In genomic region chr5:28324457-28324856, GRCm38 (mm10) we compare ENCODE assay signal across 21 mouse cellular contexts. TPM values are rescaled to one million over a fixed set of nuclear protein-coding genes. Genes with fewer than 3 reads are reported as not detected.
A peak's percentile ranks its signal among the peaks of the same experiment; 100 is the strongest.
DNase-seq lines count a peak whose midpoint lies in the region; ATAC-seq and TF ChIP-seq lines count a peak whose summit lies in the region.
"Had no signal": no experiment of that assay in that cellular context is flagged by ENCODE, and none has a peak within 500 bp of the region (broad histone marks: within the 10 kb centered on the region; RNA-seq: fewer than 3 reads in every experiment).

No protein-coding gene starts in this region.

- 43% methylated on average over 1 of the region's 1 CpGs for WGBS in heart, embryonic 12.5 days
- WGBS in heart, embryonic 10.5 days, result 44% methylated on average over 1 of the region's 1 CpGs
- WGBS in kidney, postnatal 0 days, result 57% methylated on average over 1 of the region's 1 CpGs

- peak; percentile 61; the same call in 1 of the 2 replicates for ATAC-seq in heart, embryonic 12.5 days (ENCODE audit: insufficient number of reproducible peaks, low FRiP score)
- ATAC-seq in kidney, postnatal 0 days (replicated peaks; ENCODE audit: low FRiP score, low read depth), result 0 out of 2 replicates have a peak, but pooled peaks have one; percentile 25
- ATAC-seq: forebrain, embryonic 14.5 days; forebrain, postnatal 0 days had no signal

- peaks cover 31% of the 10 kb centered on the region for H3K4me1 ChIP-seq in heart, embryonic 12.5 days (replicated peaks)
- peaks cover 25% of the 10 kb centered on the region; the same call in 1 of the 2 replicates for H3K4me1 ChIP-seq in heart, embryonic 10.5 days
- peaks cover 4% of the 10 kb centered on the region; the same call in 1 of the 2 replicates for H3K4me1 ChIP-seq in kidney, postnatal 0 days (replicated peaks; ENCODE audit: insufficient read depth, low read length)

- no peak for DNase-seq in heart, embryonic 10.5 days (ENCODE audit: low spot score)
- no peak for DNase-seq in kidney, postnatal 0 days (ENCODE audit: low spot score)
- DNase-seq in kidney, adult 11 months, result no peak
- DNase-seq in ES-CJ7 (ENCODE audit: low read depth, low spot score) (peak; percentile 22), ZHBTc4 (ENCODE audit: low read depth, low spot score) (peak; percentile 28)
- no peak for DNase-seq in frontal cortex, postnatal 25 days (ENCODE audit: low spot score in 2 of 2)
- no peak for DNase-seq in left cerebral cortex, adult 11 months (ENCODE audit: low spot score)
- DNase-seq: adrenal gland, postnatal 10 days; adrenal gland, postnatal 36 days; cerebellum, adult 18-20 months; cerebellum, adult 9-10 months; cerebellum, postnatal 14 days; forebrain, postnatal 0 days; gastrocnemius, postnatal 25 days; heart, adult 18-20 months had no signal

- H3K9ac ChIP-seq in heart, embryonic 12.5 days, result no peak overlapping the region
- no peak overlapping the region for H3K9ac ChIP-seq in kidney, postnatal 0 days (ENCODE audit: low read depth, low read length)
- H3K9ac ChIP-seq: forebrain, postnatal 0 days; hindbrain, embryonic 12.5 days; hindbrain, embryonic 15.5 days had no signal

- H3K9me3 ChIP-seq in heart, embryonic 12.5 days (replicated peaks), result no peaks in the 10 kb centered on the region
- H3K9me3 ChIP-seq in heart, embryonic 10.5 days, result no peaks in the 10 kb centered on the region
- no peaks in the 10 kb centered on the region for H3K9me3 ChIP-seq in kidney, postnatal 0 days (replicated peaks; ENCODE audit: low read length)
- H3K9me3 ChIP-seq: forebrain, embryonic 10.5 days; G1E; hindbrain, embryonic 12.5 days; hindbrain, embryonic 15.5 days had no signal

- H3K27ac ChIP-seq in heart, embryonic 12.5 days (ENCODE audit: poor library complexity, severe bottlenecking), result no peak overlapping the region
- no peak overlapping the region for H3K27ac ChIP-seq in heart, embryonic 10.5 days
- H3K27ac ChIP-seq in kidney, postnatal 0 days, result no peak overlapping the region
- H3K27ac ChIP-seq: forebrain, embryonic 10.5 days; hindbrain, embryonic 12.5 days; hindbrain, embryonic 15.5 days had no signal

- H3K27me3 ChIP-seq in heart, embryonic 12.5 days (replicated peaks), result no peaks in the 10 kb centered on the region
- no peaks in the 10 kb centered on the region for H3K27me3 ChIP-seq in heart, embryonic 10.5 days (ENCODE audit: insufficient read depth, poor library complexity, severe bottlenecking)
- H3K27me3 ChIP-seq in kidney, postnatal 0 days (ENCODE audit: insufficient read depth, low read length), result no peaks in the 10 kb centered on the region
- H3K27me3 ChIP-seq: hindbrain, embryonic 12.5 days; hindbrain, embryonic 15.5 days had no signal

- no peak for TF ChIP-seq CTCF in kidney, postnatal 0 days (IDR thresholded peaks at IDR 0.05; ENCODE audit: low read depth)

- H3K4me2 ChIP-seq in heart, embryonic 12.5 days, result no peak overlapping the region
- no peak overlapping the region for H3K4me2 ChIP-seq in kidney, postnatal 0 days (ENCODE audit: low read length)
- H3K4me2 ChIP-seq: hindbrain, embryonic 12.5 days; hindbrain, embryonic 15.5 days had no signal

- no peak overlapping the region for H3K4me3 ChIP-seq in heart, embryonic 12.5 days
- no peak overlapping the region for H3K4me3 ChIP-seq in heart, embryonic 10.5 days
- no peak overlapping the region for H3K4me3 ChIP-seq in kidney, postnatal 0 days (replicated peaks; ENCODE audit: low read depth, low read length)
- H3K4me3 ChIP-seq: forebrain, embryonic 10.5 days; hindbrain, embryonic 12.5 days; hindbrain, embryonic 15.5 days had no signal

- H3K36me3 ChIP-seq in heart, embryonic 12.5 days, result no peaks in the 10 kb centered on the region
- H3K36me3 ChIP-seq in heart, embryonic 10.5 days, result no peaks in the 10 kb centered on the region
- no peaks in the 10 kb centered on the region for H3K36me3 ChIP-seq in kidney, postnatal 0 days (ENCODE audit: insufficient read depth, low read length)
- H3K36me3 ChIP-seq: hindbrain, embryonic 12.5 days; hindbrain, embryonic 15.5 days had no signal

RNA-seq across cellular contexts. Expression of gene Rbm33, which starts 7.5 kb away (rescaled TPM):
- 14.2 and 16.8 TPM in 2 replicates for polyA plus RNA-seq in heart, embryonic 12.5 days (2016; fragmentation: Nextera tagmentation; extraction: Ambion mirVana)
- 9.6 and 9.9 TPM in 2 replicates for polyA plus RNA-seq in heart, embryonic 10.5 days (2016; fragmentation: Nextera tagmentation; extraction: Ambion mirVana)
- polyA plus RNA-seq in kidney, postnatal 0 days (2015; fragmentation: Nextera tagmentation; extraction: Ambion mirVana), result 8.0 and 8.1 TPM in 2 replicates

Comparison
In these comparisons a context has a peak if more than half of its experiments do, and no peak if none do; other contexts are left out.
1. DNase-seq: peak in ES-CJ7 (single experiment) and ZHBTc4 (single experiment); none in heart, embryonic 10.5 days (single experiment), kidney, postnatal 0 days (single experiment), kidney, adult 11 months (single experiment), frontal cortex, postnatal 25 days (0 of 2) and left cerebral cortex, adult 11 months (single experiment).